Mouse (Mus musculus) liver, adult 2 months (tissue): ENCODE data around the gene Cmklr1.

Source experiments
- CTCF ChIP-seq: fragments of 200-500 bp; IDR thresholded peaks from 2 replicates; pipeline ENCODE4 v1.5.1; 2011; ENCODE audit warnings: low read depth, low read length, control low read depth
- POLR2A ChIP-seq: fragments of 200-500 bp; IDR thresholded peaks from 2 replicates; pipeline ENCODE4 v1.6.1; 2011; ENCODE audit warnings: low read length, control low read depth; ENCODE audit not compliant: insufficient read depth; ENCODE audit errors: extremely low read depth

GRCm38 (mm10) chr5:113670110-113670509 is 19.9 kb upstream of the Cmklr1 start:
- no peak for TF ChIP-seq CTCF
- no peak for TF ChIP-seq POLR2A
